Mouse (Mus musculus): ENCODE data around the gene Poc1b.

Gene Poc1b

DNA sequence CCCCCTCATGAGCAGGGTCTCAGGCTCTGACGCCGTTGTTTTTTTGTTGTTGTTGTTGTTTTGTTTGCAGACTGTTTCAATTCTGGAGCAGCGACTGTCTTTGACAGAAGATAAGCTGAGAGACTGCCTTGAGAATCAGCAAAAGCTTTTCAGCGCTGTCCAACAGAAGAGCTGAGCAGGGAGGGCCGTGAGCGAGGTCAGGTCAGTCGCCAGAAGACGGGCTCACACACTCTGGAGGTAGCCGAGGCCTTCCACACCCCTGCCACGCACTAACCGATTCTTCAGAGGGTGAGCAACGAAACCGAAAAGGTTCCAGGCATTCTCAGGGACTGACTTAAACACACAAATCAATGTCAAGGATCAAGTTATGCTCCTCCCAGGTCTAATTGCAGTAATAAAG is 89.7 kb downstream of the Poc1b start:
- 94% methylated on average over 13 of the region's 13 CpGs for WGBS

GRCm38 (mm10) chr10:99197125-99197524 is 90.3 kb downstream of the Poc1b start:
- WGBS = 86% methylated on average over 8 of the region's 8 CpGs

GRCm38 (mm10) chr10:99197607-99198305 is 90.9 kb downstream of the Poc1b start:
- WGBS = 62% methylated on average over 9 of the region's 9 CpGs

- WGBS = 97% methylated on average over 9 of the region's 9 CpGs
Measured at GRCm38 (mm10) chr10:99198946-99199345, 92.1 kb downstream of the Poc1b start.

GRCm38 (mm10) chr10:99200944-99201343 is 94.1 kb downstream of the Poc1b start:
- 78% methylated on average over 5 of the region's 5 CpGs for WGBS

GRCm38 (mm10) chr10:99201786-99202185 is 95.0 kb downstream of the Poc1b start:
- WGBS = 34% methylated on average over 1 of the region's 1 CpGs

DNA sequence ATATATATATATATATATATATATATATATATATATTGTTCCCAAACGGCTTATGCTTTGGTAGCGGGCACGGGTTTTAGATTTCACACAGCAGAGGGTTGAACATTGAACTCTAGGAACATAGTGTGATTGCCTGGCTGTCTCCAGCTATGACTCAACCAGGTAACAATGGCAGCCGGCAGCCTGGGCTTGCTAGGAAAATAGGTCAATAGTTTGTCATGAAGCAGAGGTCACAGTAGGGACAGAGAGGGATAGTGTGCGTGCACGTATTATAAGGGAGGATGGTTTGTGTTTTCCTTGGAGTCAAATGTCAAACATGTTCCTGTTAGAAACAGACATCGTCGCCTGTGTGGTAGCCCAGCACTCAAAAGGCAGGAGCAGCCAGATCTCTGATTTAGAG is 95.5 kb downstream of the Poc1b start:
- 61% methylated on average over 8 of the region's 8 CpGs for WGBS

- 77% methylated on average over 5 of the region's 5 CpGs for WGBS
Measured at GRCm38 (mm10) chr10:99203163-99203562, 96.3 kb downstream of the Poc1b start.

- WGBS = 36% methylated on average over 29 of the region's 29 CpGs
Measured at GRCm38 (mm10) chr10:99203577-99204487, 97.0 kb downstream of the Poc1b start.

- 45% methylated on average over 11 of the region's 11 CpGs for WGBS
Measured at GRCm38 (mm10) chr10:99204553-99204952, 97.7 kb downstream of the Poc1b start.

- 57% methylated on average over 2 of the region's 2 CpGs for WGBS
Measured at GRCm38 (mm10) chr10:99207121-99207520, 100.3 kb downstream of the Poc1b start.

GRCm38 (mm10) chr10:99209146-99209800 is 102.4 kb downstream of the Poc1b start:
- WGBS = 62% methylated on average over 13 of the region's 13 CpGs

DNA sequence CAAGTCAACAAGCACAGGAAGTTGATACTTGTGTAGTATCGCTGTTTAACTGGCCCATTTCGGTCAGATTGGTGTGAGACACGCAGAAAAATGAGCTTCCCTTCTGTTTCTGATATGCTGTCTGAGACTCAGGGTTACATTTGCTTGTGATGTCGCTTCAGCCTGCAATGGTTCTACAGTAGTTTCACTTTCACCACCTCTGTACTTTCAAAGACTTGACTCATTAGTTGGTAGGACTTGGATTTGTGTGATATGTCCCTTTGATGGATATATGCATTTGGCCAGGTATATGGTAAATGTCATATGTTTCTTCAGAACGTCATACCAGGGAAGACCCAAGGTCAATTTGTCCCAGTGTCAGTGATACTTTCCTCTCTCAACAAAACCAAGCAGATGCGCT is 104.2 kb downstream of the Poc1b start:
- 98% methylated on average over 6 of the region's 6 CpGs for WGBS

GRCm38 (mm10) chr10:99211503-99212265 is 104.8 kb downstream of the Poc1b start:
- WGBS = 95% methylated on average over 9 of the region's 9 CpGs

GRCm38 (mm10) chr10:99214421-99215299 is 107.8 kb downstream of the Poc1b start:
- WGBS = 87% methylated on average over 15 of the region's 15 CpGs

DNA sequence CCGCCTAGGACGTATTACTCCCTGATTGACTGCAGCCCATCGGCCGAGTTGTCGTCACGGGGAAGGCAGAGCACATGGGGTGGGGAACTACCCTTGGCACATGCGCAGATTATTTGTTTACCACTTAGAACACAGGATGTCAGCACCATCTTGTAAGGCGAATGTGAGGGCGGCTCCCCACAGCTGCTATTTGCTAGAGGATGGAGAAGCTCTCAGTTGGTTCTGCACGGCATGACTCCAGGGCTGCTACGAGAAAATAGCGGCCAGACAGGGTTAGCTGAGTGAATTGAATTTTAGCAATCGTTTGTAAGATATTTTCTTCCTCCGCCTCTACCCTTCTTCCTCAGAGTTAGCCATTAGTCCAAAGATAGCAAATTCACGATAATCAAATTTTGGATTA is 109.7 kb downstream of the Poc1b start:
- WGBS = 86% methylated on average over 15 of the region's 15 CpGs

- WGBS = 79% methylated on average over 8 of the region's 8 CpGs
Measured at GRCm38 (mm10) chr10:99221540-99221939, 114.7 kb downstream of the Poc1b start.

GRCm38 (mm10) chr10:99222726-99223125 is 115.9 kb downstream of the Poc1b start:
- WGBS = 60% methylated on average over 5 of the region's 5 CpGs

DNA sequence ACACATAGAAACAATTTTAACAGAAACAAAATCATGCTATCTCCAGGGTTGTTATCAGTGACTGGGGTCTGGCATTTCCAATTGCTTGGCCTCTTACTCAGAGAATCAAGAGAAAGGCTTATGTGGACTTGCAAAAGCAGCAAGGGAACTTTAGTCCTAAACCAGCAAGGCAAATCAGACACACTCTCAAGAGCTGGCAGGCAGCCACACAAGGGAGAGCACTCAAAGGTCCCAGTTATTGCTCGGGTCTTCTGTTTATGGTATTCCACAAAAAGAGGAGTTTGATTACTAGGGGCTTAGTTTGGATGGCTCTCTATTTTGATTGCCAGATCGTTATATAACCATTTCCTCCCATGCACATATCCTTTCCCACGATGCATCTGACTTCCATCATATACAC is 117.4 kb downstream of the Poc1b start:
- WGBS = 65% methylated on average over 3 of the region's 3 CpGs

- WGBS = 95% methylated on average over 5 of the region's 5 CpGs
Measured at GRCm38 (mm10) chr10:99226782-99227181, 119.9 kb downstream of the Poc1b start.
